Mouse (Mus musculus) lung, adult 2 months (tissue): Measurements from ENCODE around the gene Cdkl3.

Experiments
- CTCF ChIP-seq: fragments of 200-500 bp; IDR thresholded peaks from 2 replicates; pipeline ENCODE4 v1.5.1; 2011; ENCODE audit warnings: mild to moderate bottlenecking, low read length, control low read depth; ENCODE audit not compliant: insufficient read depth
- POLR2A ChIP-seq: fragments of 200-500 bp; IDR thresholded peaks from 2 replicates; pipeline ENCODE4 v1.6.1; 2011; ENCODE audit warnings: low read depth, mild to moderate bottlenecking, control low read depth, low read length, borderline replicate concordance; ENCODE audit errors: extremely low read depth

- peak; percentile 29; the same call in 1 of the 2 replicates for TF ChIP-seq CTCF
- no peak for TF ChIP-seq POLR2A
Measured at GRCm38 (mm10) chr11:52043224-52043623, 39.2 kb downstream of the Cdkl3 start.
